Mouse (Mus musculus): ENCODE measurements around the gene Dhps. TPM values are rescaled to one million over a fixed set of nuclear protein-coding genes. Genes with fewer than 3 reads are reported as not detected.
"Not testable (repeated sequence)": the region's sequence is repeated elsewhere in the genome, so short reads cannot be mapped to it uniquely, and the experiment has no call there.

Dhps gene
- polyA plus RNA-seq, 1 experiment from 2014 or later, result 28.4 TPM

- no peak overlapping the region for H3K27ac ChIP-seq (replicated peaks)
- no peaks in the 10 kb centered on the region for H3K27me3 ChIP-seq
- WGBS (ENCODE audit: insufficient replicate concordance), result 81% methylated on average over 16 of the region's 16 CpGs
- H3K36me3 ChIP-seq (replicated peaks), result peaks cover 67% of the 10 kb centered on the region
- 0 out of 2 replicates have a peak, but pooled peaks cover 4% of the 10 kb centered on the region for H3K4me1 ChIP-seq (replicated peaks)
- H3K4me3 ChIP-seq (replicated peaks), result no peak overlapping the region
- no peak for ATAC-seq (ENCODE audit: insufficient read depth)
- H3K4me2 ChIP-seq, result no peak overlapping the region
- H3K9ac ChIP-seq, result no peak overlapping the region
- no peaks in the 10 kb centered on the region for H3K9me3 ChIP-seq (replicated peaks)
Observed at GRCm38 (mm10) chr8:85096196-85096595, 24.6 kb downstream of the Dhps start.

GRCm38 (mm10) chr8:85096850-85097249 lies 25.3 kb downstream of the Dhps start:
- Histone ChIP-seq H3K9ac (no peak overlapping the region), H3K27ac (replicated peaks) (no peak overlapping the region), H3K27me3 (no peaks in the 10 kb centered on the region), H3K4me3 (replicated peaks) (no peak overlapping the region), H3K4me1 (replicated peaks) (no peaks in the 10 kb centered on the region), H3K36me3 (replicated peaks) (peaks cover 61% of the 10 kb centered on the region), H3K9me3 (replicated peaks) (no peaks in the 10 kb centered on the region), H3K4me2 (no peak overlapping the region)
- WGBS (ENCODE audit: insufficient replicate concordance), result 74% methylated on average over 4 of the region's 4 CpGs
- no peak for ATAC-seq (ENCODE audit: insufficient read depth)

GRCm38 (mm10) chr8:85100076-85100665 lies 28.6 kb downstream of the Dhps start:
- Histone ChIP-seq H3K9ac (no peak overlapping the region), H3K27me3 (no peaks in the 10 kb centered on the region), H3K4me1 (replicated peaks) (no peaks in the 10 kb centered on the region), H3K27ac (replicated peaks) (no peak overlapping the region), H3K9me3 (replicated peaks) (no peaks in the 10 kb centered on the region), H3K36me3 (replicated peaks) (peaks cover 34% of the 10 kb centered on the region), H3K4me2 (no peak overlapping the region), H3K4me3 (replicated peaks) (no peak overlapping the region)
- ATAC-seq (ENCODE audit: insufficient read depth), result no peak
- 55% methylated on average over 4 of the region's 4 CpGs for WGBS (ENCODE audit: insufficient replicate concordance)

GRCm38 (mm10) chr8:85113241-85113640 lies 41.7 kb downstream of the Dhps start:
- H3K4me2 ChIP-seq, result no peak overlapping the region
- ATAC-seq (ENCODE audit: insufficient read depth), result no peak

GRCm38 (mm10) chr8:85115501-85115900 lies 43.9 kb downstream of the Dhps start:
- WGBS (ENCODE audit: insufficient replicate concordance), result 46% methylated on average over 4 of the region's 4 CpGs
- ATAC-seq (ENCODE audit: insufficient read depth), result no peak
- Histone ChIP-seq H3K36me3 (replicated peaks) (peaks cover 23% of the 10 kb centered on the region), H3K27ac (replicated peaks) (no peak overlapping the region), H3K9me3 (replicated peaks) (no peaks in the 10 kb centered on the region), H3K4me3 (replicated peaks) (no peak overlapping the region), H3K27me3 (peaks cover 10% of the 10 kb centered on the region), H3K4me2 (no peak overlapping the region), H3K9ac (no peak overlapping the region), H3K4me1 (replicated peaks) (no peaks in the 10 kb centered on the region)

More at GRCm38 (mm10) chr8:85113241-85113640, 41.7 kb downstream of the Dhps start:
- no peak overlapping the region for H3K9ac ChIP-seq
- H3K4me1 ChIP-seq (replicated peaks), result no peaks in the 10 kb centered on the region
- WGBS (ENCODE audit: insufficient replicate concordance), result 76% methylated on average over 10 of the region's 10 CpGs
- no peaks in the 10 kb centered on the region for H3K9me3 ChIP-seq (replicated peaks)
- peaks cover 37% of the 10 kb centered on the region for H3K36me3 ChIP-seq (replicated peaks)
- H3K4me3 ChIP-seq (replicated peaks), result no peak overlapping the region
- H3K27me3 ChIP-seq, result no peaks in the 10 kb centered on the region
- no peak overlapping the region for H3K27ac ChIP-seq (replicated peaks)

GRCm38 (mm10) chr8:85116984-85117383 lies 45.4 kb downstream of the Dhps start:
- H3K27ac ChIP-seq (replicated peaks), result peak overlapping the region; percentile 35; the same call in 1 of the 2 replicates
- H3K27me3 ChIP-seq, result peaks cover 10% of the 10 kb centered on the region
- 0 out of 2 replicates have a peak overlapping the region, but pooled peaks have one; percentile 10 for H3K4me2 ChIP-seq
- WGBS (ENCODE audit: insufficient replicate concordance), result 65% methylated on average over 7 of the region's 7 CpGs
- peaks cover 9% of the 10 kb centered on the region for H3K36me3 ChIP-seq (replicated peaks)
- ATAC-seq (ENCODE audit: insufficient read depth), result peak; percentile 56
- no peak overlapping the region for H3K9ac ChIP-seq
- H3K4me1 ChIP-seq (replicated peaks), result no peaks in the 10 kb centered on the region
- H3K9me3 ChIP-seq (replicated peaks), result no peaks in the 10 kb centered on the region
- H3K4me3 ChIP-seq (replicated peaks), result 0 out of 2 replicates have a peak overlapping the region, but pooled peaks have one; percentile 5

- 10% methylated on average over 37 of the region's 37 CpGs for WGBS (ENCODE audit: insufficient replicate concordance)
- H3K27ac ChIP-seq (replicated peaks), result peak overlapping the region; percentile 38; the same call in 1 of the 2 replicates
Observed at GRCm38 (mm10) chr8:85119052-85119981, 47.8 kb downstream of the Dhps start.

GRCm38 (mm10) chr8:85120251-85120650 lies 48.7 kb downstream of the Dhps start:
- not testable (repeated sequence) for H3K27ac ChIP-seq (replicated peaks); H3K9me3 ChIP-seq (replicated peaks); H3K4me2 ChIP-seq; H3K4me1 ChIP-seq (replicated peaks); H3K9ac ChIP-seq; H3K4me3 ChIP-seq (replicated peaks); H3K36me3 ChIP-seq (replicated peaks); ATAC-seq (ENCODE audit: insufficient read depth)
- H3K27me3 ChIP-seq, result peaks cover 10% of the 10 kb centered on the region
- WGBS (ENCODE audit: insufficient replicate concordance), result 64% methylated on average over 5 of the region's 5 CpGs

More at GRCm38 (mm10) chr8:85119052-85119981, 47.8 kb downstream of the Dhps start:
- peak; percentile 42; the same call in 1 of the 2 replicates for ATAC-seq (ENCODE audit: insufficient read depth)
- H3K4me1 ChIP-seq (replicated peaks), result no peaks in the 10 kb centered on the region
- peak overlapping the region; percentile 32 for H3K9ac ChIP-seq
- peaks cover 10% of the 10 kb centered on the region for H3K27me3 ChIP-seq
- H3K4me2 ChIP-seq, result peak overlapping the region; percentile 55
- no peaks in the 10 kb centered on the region for H3K36me3 ChIP-seq (replicated peaks)
- no peaks in the 10 kb centered on the region for H3K9me3 ChIP-seq (replicated peaks)
- peak overlapping the region; percentile 56 for H3K4me3 ChIP-seq (replicated peaks)

GRCm38 (mm10) chr8:85122995-85123394 lies 51.4 kb downstream of the Dhps start, which contains the start of gene Zfp791:
Gene Zfp791, minus strand, starts transcription at chr8:85123095.
- H3K4me1 ChIP-seq (replicated peaks), result no peaks in the 10 kb centered on the region
- ATAC-seq (ENCODE audit: insufficient read depth), result no peak
- H3K4me2 ChIP-seq, result no peak within 1 kb of the TSS
- H3K9me3 ChIP-seq (replicated peaks), result no peaks in the 10 kb centered on the region
- peaks cover 10% of the 10 kb centered on the region for H3K27me3 ChIP-seq
- H3K36me3 ChIP-seq (replicated peaks), result no peaks in the 10 kb centered on the region
- H3K4me3 ChIP-seq (replicated peaks), result no peak within 1 kb of the TSS
- 49% methylated on average over 3 of the region's 3 CpGs for WGBS (ENCODE audit: insufficient replicate concordance)
- no peak within 1 kb of the TSS for H3K9ac ChIP-seq
- H3K27ac ChIP-seq (replicated peaks), result no peak within 1 kb of the TSS

GRCm38 (mm10) chr8:85123691-85124090 lies 52.1 kb downstream of the Dhps start:
- Histone ChIP-seq H3K27me3 (peaks cover 10% of the 10 kb centered on the region), H3K4me3 (replicated peaks) (no peak overlapping the region), H3K9me3 (replicated peaks) (no peaks in the 10 kb centered on the region), H3K4me1 (replicated peaks) (no peaks in the 10 kb centered on the region), H3K27ac (replicated peaks) (no peak overlapping the region), H3K36me3 (replicated peaks) (no peaks in the 10 kb centered on the region), H3K4me2 (no peak overlapping the region), H3K9ac (no peak overlapping the region)
- WGBS (ENCODE audit: insufficient replicate concordance), result 73% methylated on average over 8 of the region's 8 CpGs
- ATAC-seq (ENCODE audit: insufficient read depth), result no peak
